Mouse (Mus musculus) ES-E14 (cell line): Measurements from ENCODE around the gene Cd6. TPM values are rescaled to one million over a fixed set of nuclear protein-coding genes. Genes with fewer than 3 reads are reported as not detected.

Experiments
- DNase-seq: peaks from one replicate; pipeline ENCODE4 v3.0.0-alpha.2; 2013; ENCODE audit warnings: low read depth, low spot score
- H3K27ac ChIP-seq: 2 replicates; pipeline ENCODE4 v1.5.1; 2012; ENCODE audit warnings: low read depth, mild to moderate bottlenecking, low read length, moderate library complexity, mixed read lengths; ENCODE audit not compliant: poor library complexity, insufficient read depth, severe bottlenecking
- H3K36me3 ChIP-seq: 2 replicates; pipeline ENCODE4 v1.6.1; 2012; ENCODE audit warnings: mild to moderate bottlenecking, low read length, moderate library complexity, mixed read lengths; ENCODE audit not compliant: control insufficient read depth, poor library complexity, insufficient read depth, severe bottlenecking
- H3K4me1 ChIP-seq, 2 experiments: fragments of 150-350 bp in 1 of 2; sonication (generic) in 1 of 2; 2 replicates each; pipeline ENCODE4 v1.6.1; 2012; ENCODE audit warnings: low read length in 2 of 2, mild to moderate bottlenecking in 1 of 2, mixed read lengths in 1 of 2; ENCODE audit not compliant: control insufficient read depth in 2 of 2, insufficient read depth in 2 of 2, poor library complexity in 1 of 2
- H3K4me3 ChIP-seq, 2 experiments: fragments of 150-350 bp in 1 of 2; sonication (generic) in 1 of 2; 2 replicates each; pipeline ENCODE4 v1.5.1; 2012; ENCODE audit warnings: low read length in 2 of 2, low read depth in 1 of 2, mild to moderate bottlenecking in 1 of 2, mixed read lengths in 1 of 2; ENCODE audit not compliant: insufficient read depth in 1 of 2, poor library complexity in 1 of 2, severe bottlenecking in 1 of 2
- H3K9ac ChIP-seq: 2 replicates; pipeline ENCODE4 v1.6.1; 2012; ENCODE audit warnings: low read depth, mild to moderate bottlenecking, low read length, mixed read lengths; ENCODE audit not compliant: poor library complexity, insufficient read depth, severe bottlenecking
- H3K9me3 ChIP-seq: fragments of 150-350 bp; sonication (generic); 2 replicates; pipeline ENCODE4 v1.6.1; 2012; ENCODE audit warnings: low read depth, mild to moderate bottlenecking, low read length; ENCODE audit not compliant: control insufficient read depth, insufficient read depth
- CHD2 ChIP-seq: IDR thresholded peaks from 2 replicates; pipeline ENCODE4 v1.6.1; 2014; ENCODE audit warnings: mild to moderate bottlenecking, low read depth, low read length, inconsistent platforms
- HCFC1 ChIP-seq: IDR thresholded peaks from 2 replicates; pipeline ENCODE4 v1.6.1; 2012; ENCODE audit warnings: low read length, inconsistent platforms, borderline replicate concordance; ENCODE audit not compliant: insufficient read depth
- MAFK ChIP-seq: IDR thresholded peaks from 2 replicates; pipeline ENCODE4 v1.6.1; 2014; ENCODE audit warnings: mild to moderate bottlenecking, low read depth, low read length, inconsistent platforms; ENCODE audit not compliant: insufficient read depth
- ZC3H11A ChIP-seq: IDR thresholded peaks from 2 replicates; pipeline ENCODE4 v1.6.1; 2012; ENCODE audit warnings: low read depth, mild to moderate bottlenecking, inconsistent platforms, low read length, borderline replicate concordance
- ZNF384 ChIP-seq: IDR thresholded peaks from 2 replicates; pipeline ENCODE4 v1.6.1; 2012; ENCODE audit warnings: low read depth, low read length, inconsistent platforms
- in situ Hi-C, 2 experiments: fragments of 600-800 bp; cut with MboI; formaldehyde crosslinking; loops; one replicate each; pipeline ENCODE4 v1.15.1; 2025; ENCODE audit warnings: low sequenced_read_pairs in 2 of 2, inconsistent platforms in 1 of 2; ENCODE audit not compliant: unreplicated experiment in 2 of 2
- total RNA-seq: library from RNA; depleted of rRNA; stranded (reverse); fragments of 300-350 nt; gene quantifications from 2 replicates; pipeline ENCODE4 v1.2.3, GENCODE M21; 2012

The Cd6 gene
- total RNA-seq, 1 experiment = 3.4 TPM

GRCm38 (mm10) chr19:10793044-10793443, 36.8 kb downstream of the Cd6 start:
- DNase-seq = no peak
- no peaks in the 10 kb centered on the region; a peak in 1 of 4 replicates for H3K4me1 ChIP-seq
- no peaks in the 10 kb centered on the region for H3K9me3 ChIP-seq
- H3K4me3 ChIP-seq = no peak overlapping the region
- in situ Hi-C loops = no loop called here
- no peaks in the 10 kb centered on the region for H3K36me3 ChIP-seq
- TF ChIP-seq MAFK = no peak
- TF ChIP-seq ZC3H11A = no peak
- TF ChIP-seq ZNF384 = no peak
- no peak for TF ChIP-seq HCFC1
- TF ChIP-seq CHD2 = no peak
- no peak overlapping the region for H3K9ac ChIP-seq
- H3K27ac ChIP-seq = no peak overlapping the region

GRCm38 (mm10) chr19:10790323-10790722, 39.5 kb downstream of the Cd6 start:
- no peaks in the 10 kb centered on the region for H3K4me1 ChIP-seq
- DNase-seq = no peak
- no peaks in the 10 kb centered on the region for H3K36me3 ChIP-seq
- TF ChIP-seq HCFC1 = no peak
- no peak for TF ChIP-seq ZC3H11A
- TF ChIP-seq MAFK = no peak
- no peak for TF ChIP-seq CHD2
- no peak for TF ChIP-seq ZNF384
- H3K9ac ChIP-seq = no peak overlapping the region
- H3K4me3 ChIP-seq = no peak overlapping the region
- no peaks in the 10 kb centered on the region for H3K9me3 ChIP-seq
- in situ Hi-C loops = no loop called here
- H3K27ac ChIP-seq = no peak overlapping the region

- TF ChIP-seq ZC3H11A (no peak), MAFK (no peak), CHD2 (no peak), ZNF384 (no peak), HCFC1 (no peak)
- in situ Hi-C loops = no loop called here
- H3K27ac ChIP-seq = no peak overlapping the region
Observed at GRCm38 (mm10) chr19:10788242-10788641, 41.6 kb downstream of the Cd6 start.

GRCm38 (mm10) chr19:10787406-10787805, 42.5 kb downstream of the Cd6 start:
- Histone ChIP-seq H3K9me3 (no peaks in the 10 kb centered on the region), H3K27ac (no peak overlapping the region), H3K36me3 (no peaks in the 10 kb centered on the region), H3K9ac (no peak overlapping the region), H3K4me1 (peaks cover 2% of the 10 kb centered on the region in 2 experiments; a peak in 2 of 4 replicates), H3K4me3 (no peak overlapping the region)
- no peak for TF ChIP-seq ZC3H11A
- no peak for TF ChIP-seq CHD2
- no peak for TF ChIP-seq ZNF384
- no peak for TF ChIP-seq MAFK
- TF ChIP-seq HCFC1 = no peak
- DNase-seq = no peak
- in situ Hi-C loops = no loop called here

More at GRCm38 (mm10) chr19:10788242-10788641, 41.6 kb downstream of the Cd6 start:
- H3K9ac ChIP-seq = no peak overlapping the region
- H3K4me1 ChIP-seq = peaks cover 0 to 2% of the 10 kb centered on the region in 2 experiments; a peak in 2 of 4 replicates
- no peaks in the 10 kb centered on the region for H3K9me3 ChIP-seq
- DNase-seq = no peak
- no peaks in the 10 kb centered on the region for H3K36me3 ChIP-seq
- no peak overlapping the region for H3K4me3 ChIP-seq

- no peak overlapping the region for H3K9ac ChIP-seq
- in situ Hi-C loops = no loop called here
- no peaks in the 10 kb centered on the region for H3K36me3 ChIP-seq
- no peaks in the 10 kb centered on the region for H3K9me3 ChIP-seq
- no peak overlapping the region for H3K27ac ChIP-seq
- TF ChIP-seq ZC3H11A (no peak), CHD2 (no peak), HCFC1 (no peak), MAFK (no peak), ZNF384 (no peak)
- no peak for DNase-seq
- peaks cover 2% of the 10 kb centered on the region in 2 experiments; a peak in 2 of 4 replicates for H3K4me1 ChIP-seq
- no peak overlapping the region for H3K4me3 ChIP-seq
Observed at GRCm38 (mm10) chr19:10786753-10787152, 43.1 kb downstream of the Cd6 start.
